Mouse (Mus musculus) Muller cell, postnatal 12 days (primary cell): ENCODE measurements at regions not wholly inside any gene's neighbourhood (a gene's known extent, or its start where the extent isn't known, plus 50 kb on each side); places are given as distances from the start of the nearest gene placed in this dataset.
"Not testable (repeated sequence)": the region's sequence is repeated elsewhere in the genome, so short reads cannot be mapped to it uniquely, and the experiment has no call there.

ENCODE experiments used
- DNase-seq: peaks from one replicate; pipeline ENCODE4 v3.0.0-alpha.2; 2015; ENCODE audit errors: inconsistent ontology term

- DNase-seq = no peak
These were observed 263.0 kb upstream of the Nfia start for GRCm38 (mm10) chr4:97509576-97509975.

GRCm38 (mm10) chr4:97505734-97506133 lies 266.8 kb upstream of the Nfia start:
- no peak for DNase-seq

- no peak for DNase-seq
These were observed 281.2 kb upstream of the Nfia start for GRCm38 (mm10) chr4:97491248-97491804.

GRCm38 (mm10) chr4:97486354-97486753 lies 286.2 kb upstream of the Nfia start:
- DNase-seq = no peak

GRCm38 (mm10) chr4:97485225-97485624 lies 287.3 kb upstream of the Nfia start:
- no peak for DNase-seq

GRCm38 (mm10) chr4:97482701-97483246 lies 289.8 kb upstream of the Nfia start:
- DNase-seq = no peak

GRCm38 (mm10) chr4:97481836-97482235 lies 290.7 kb upstream of the Nfia start:
- no peak for DNase-seq

- peak; percentile 51 for DNase-seq
These were observed 293.7 kb upstream of the Gm10192 start for GRCm38 (mm10) chr4:97476571-97477190.

- DNase-seq = not testable (repeated sequence)
These were observed 290.5 kb upstream of the Gm10192 start for GRCm38 (mm10) chr4:97473492-97473891.

GRCm38 (mm10) chr4:97465932-97466666 lies 283.1 kb upstream of the Gm10192 start:
- peak; percentile 84 for DNase-seq

- DNase-seq = no peak
These were observed 282.6 kb upstream of the Gm10192 start for GRCm38 (mm10) chr4:97465517-97465916.

- no peak for DNase-seq
These were observed 278.2 kb upstream of the Gm10192 start for GRCm38 (mm10) chr4:97461177-97461576.

- peak; percentile 62 for DNase-seq
These were observed 256.5 kb upstream of the Gm10192 start for GRCm38 (mm10) chr4:97439288-97440029.

- peak; percentile 51 for DNase-seq
These were observed 249.7 kb upstream of the Gm10192 start for GRCm38 (mm10) chr4:97432681-97433080.

GRCm38 (mm10) chr4:97432094-97432493 lies 249.1 kb upstream of the Gm10192 start:
- DNase-seq = no peak

GRCm38 (mm10) chr4:97431239-97431638 lies 248.3 kb upstream of the Gm10192 start:
- no peak for DNase-seq

- no peak for DNase-seq
These were observed 236.9 kb upstream of the Gm10192 start for GRCm38 (mm10) chr4:97419845-97420244.

- peak; percentile 96 for DNase-seq
These were observed 235.7 kb upstream of the Gm10192 start for GRCm38 (mm10) chr4:97418616-97419015.

GRCm38 (mm10) chr4:97417943-97418342 lies 235.0 kb upstream of the Gm10192 start:
- no peak for DNase-seq

- no peak for DNase-seq
These were observed 225.8 kb upstream of the Gm10192 start for GRCm38 (mm10) chr4:97408633-97409296.

GRCm38 (mm10) chr4:97394697-97395280 lies 211.8 kb upstream of the Gm10192 start:
- DNase-seq = no peak
